Mouse (Mus musculus) forebrain, postnatal 0 days (tissue): Measurements from ENCODE around the gene Bcl7a. TPM values are rescaled to one million over a fixed set of nuclear protein-coding genes. Genes with fewer than 3 reads are reported as not detected.

Experiments used
- ATAC-seq: fragments of 200-750 bp; cut with Nextera tagmentation; 2 replicates; pipeline ENCODE4 v1.8.0; 2017; ENCODE audit warnings: mild to moderate bottlenecking, moderate library complexity
- DNase-seq: peaks from one replicate; pipeline ENCODE4 v3.0.0-alpha.2; 2015
- H3K27ac ChIP-seq: fragments of 300-500 bp; sonication (generic); 2 replicates; pipeline ENCODE4 v1.5.1; 2014; ENCODE audit warnings: low read depth, mild to moderate bottlenecking, antibody characterized with exemption, low read length, moderate library complexity, mixed read lengths
- H3K27me3 ChIP-seq: fragments of 300-500 bp; sonication (generic); 2 replicates; pipeline ENCODE4 v1.6.1; 2014; ENCODE audit warnings: mild to moderate bottlenecking, low read length, mixed read lengths; ENCODE audit not compliant: insufficient read depth
- H3K36me3 ChIP-seq: fragments of 300-500 bp; sonication (generic); 2 replicates; pipeline ENCODE4 v1.6.1; 2014; ENCODE audit warnings: mild to moderate bottlenecking, moderate library complexity; ENCODE audit not compliant: insufficient read depth
- H3K4me1 ChIP-seq: fragments of 300-500 bp; sonication (generic); 2 replicates; pipeline ENCODE4 v1.6.1; 2014; ENCODE audit warnings: antibody characterized with exemption; ENCODE audit not compliant: insufficient read depth
- H3K4me2 ChIP-seq: fragments of 300-500 bp; sonication (generic); 2 replicates; pipeline ENCODE4 v1.6.1; 2014; ENCODE audit warnings: low read depth, mild to moderate bottlenecking, moderate library complexity
- H3K4me3 ChIP-seq: fragments of 300-500 bp; sonication (generic); 2 replicates; pipeline ENCODE4 v1.5.1; 2014; ENCODE audit warnings: low read depth, low read length, mixed read lengths
- H3K9ac ChIP-seq: fragments of 300-500 bp; sonication (generic); 2 replicates; pipeline ENCODE4 v1.6.1; 2014; ENCODE audit warnings: mild to moderate bottlenecking
- H3K9me3 ChIP-seq: fragments of 300-500 bp; sonication (generic); 2 replicates; pipeline ENCODE4 v1.6.1; 2016; ENCODE audit warnings: low read length
- CTCF ChIP-seq: sonication (generic); IDR thresholded peaks from 2 replicates; pipeline ENCODE4 v1.5.1; 2016; ENCODE audit warnings: antibody characterized with exemption, control low read depth, low read depth
- WGBS: fragments of 180-500 bp; shearing (Covaris S2); extraction: QIAGEN DNeasy Blood & Tissue Kit; methylation state at CpG from one replicate; pipeline ENCODE4 v1.1.7; 2014; 5-methylcytosine and 5-hydroxymethylcytosine counted together
- polyA plus RNA-seq: library from polyadenylated mRNA; unstranded; fragments of >200 nt; fragmentation: Nextera tagmentation; extraction: Ambion mirVana; gene quantifications from 2 replicates; pipeline ENCODE4 v1.2.1, GENCODE M21; 2015
- total RNA-seq: library from RNA; depleted of rRNA; stranded (reverse); fragments of >200 nt; gene quantifications from 2 replicates; pipeline ENCODE4 v1.2.3, GENCODE M21; 2014

The Bcl7a gene
- total and polyA plus RNA-seq, 2 experiments from 2014 or later, result 38.3 to 56.0 TPM

DNA sequence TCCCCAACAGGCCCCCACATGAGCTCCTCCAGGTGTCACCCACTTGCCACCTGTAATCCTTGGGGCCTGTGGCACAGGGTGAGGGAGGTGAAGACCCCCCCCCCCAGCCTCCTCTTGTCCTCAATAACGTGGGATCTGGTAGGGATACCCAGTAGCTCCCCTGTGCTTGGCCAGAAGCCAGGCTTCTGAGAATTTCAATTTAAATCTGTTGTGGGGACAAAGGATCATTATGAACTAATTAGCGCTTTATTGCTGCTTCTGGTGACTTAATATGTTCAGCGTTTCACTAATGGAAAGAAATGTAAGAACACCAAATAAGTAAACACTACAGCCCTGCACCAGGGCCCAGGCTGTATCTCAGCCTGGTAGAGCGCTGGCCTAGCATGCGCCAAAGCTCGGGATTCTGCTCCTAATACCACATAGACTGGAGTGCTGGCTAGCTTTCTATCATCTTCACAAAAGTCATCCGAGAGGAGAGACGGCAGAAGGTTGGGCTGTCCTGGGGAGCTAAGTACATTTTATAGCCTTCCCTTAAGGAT, 43.1 kb upstream of the Bcl7a start:
- no peak overlapping the region for H3K9ac ChIP-seq
- 39% methylated on average over 8 of the region's 8 CpGs for WGBS
- peaks cover 15% of the 10 kb centered on the region for H3K4me1 ChIP-seq
- DNase-seq, result no peak
- H3K9me3 ChIP-seq, result no peaks in the 10 kb centered on the region
- no peaks in the 10 kb centered on the region for H3K36me3 ChIP-seq
- no peak overlapping the region for H3K4me3 ChIP-seq
- no peak overlapping the region for H3K4me2 ChIP-seq
- no peak for TF ChIP-seq CTCF
- H3K27me3 ChIP-seq, result no peaks in the 10 kb centered on the region
- ATAC-seq, result no peak
- no peak overlapping the region for H3K27ac ChIP-seq

DNA sequence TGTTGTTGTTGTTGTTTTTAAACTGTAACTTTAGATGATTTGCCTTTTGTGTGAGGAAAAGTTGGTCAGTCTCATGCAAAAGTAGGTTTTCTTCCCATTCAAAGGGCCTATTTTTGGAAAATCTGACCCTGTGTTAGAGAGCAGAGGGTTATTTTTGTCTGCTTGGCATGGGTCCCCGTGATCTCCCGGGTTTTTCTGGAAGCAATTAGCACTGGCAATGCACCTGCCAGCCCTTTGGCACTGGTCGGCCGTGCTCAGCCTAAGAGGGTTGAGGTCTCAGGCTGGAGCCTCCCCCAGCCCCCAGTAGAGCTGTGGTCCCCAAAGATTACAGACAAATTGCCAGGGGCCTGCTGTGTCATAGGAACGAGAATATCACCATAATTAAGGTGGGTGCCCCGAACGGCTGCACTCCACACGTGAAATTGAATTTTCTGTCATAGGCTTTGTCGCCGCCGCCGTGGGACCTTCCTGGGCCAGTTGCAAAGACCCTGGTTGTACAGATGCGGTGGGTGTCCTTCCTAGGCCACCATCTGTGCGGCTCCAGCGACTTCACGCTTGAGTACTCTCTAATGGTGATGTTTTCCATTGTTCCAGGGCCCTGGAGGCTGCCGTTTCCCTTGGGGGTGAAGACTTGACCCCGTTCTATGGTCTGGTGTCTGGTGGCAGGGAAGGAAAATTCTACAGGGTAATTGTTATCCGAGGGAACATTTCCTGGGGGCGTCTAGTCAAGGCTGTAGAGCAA, 41.7 kb upstream of the Bcl7a start:
- Histone ChIP-seq H3K36me3 (no peaks in the 10 kb centered on the region), H3K9ac (no peak overlapping the region), H3K4me1 (peaks cover 15% of the 10 kb centered on the region), H3K4me3 (no peak overlapping the region), H3K4me2 (no peak overlapping the region), H3K27me3 (no peaks in the 10 kb centered on the region), H3K9me3 (no peaks in the 10 kb centered on the region), H3K27ac (no peak overlapping the region)
- TF ChIP-seq CTCF, result no peak
- 21% methylated on average over 20 of the region's 20 CpGs for WGBS
- no peak; the same call in 1 of the 2 replicates for ATAC-seq
- DNase-seq, result no peak

DNA sequence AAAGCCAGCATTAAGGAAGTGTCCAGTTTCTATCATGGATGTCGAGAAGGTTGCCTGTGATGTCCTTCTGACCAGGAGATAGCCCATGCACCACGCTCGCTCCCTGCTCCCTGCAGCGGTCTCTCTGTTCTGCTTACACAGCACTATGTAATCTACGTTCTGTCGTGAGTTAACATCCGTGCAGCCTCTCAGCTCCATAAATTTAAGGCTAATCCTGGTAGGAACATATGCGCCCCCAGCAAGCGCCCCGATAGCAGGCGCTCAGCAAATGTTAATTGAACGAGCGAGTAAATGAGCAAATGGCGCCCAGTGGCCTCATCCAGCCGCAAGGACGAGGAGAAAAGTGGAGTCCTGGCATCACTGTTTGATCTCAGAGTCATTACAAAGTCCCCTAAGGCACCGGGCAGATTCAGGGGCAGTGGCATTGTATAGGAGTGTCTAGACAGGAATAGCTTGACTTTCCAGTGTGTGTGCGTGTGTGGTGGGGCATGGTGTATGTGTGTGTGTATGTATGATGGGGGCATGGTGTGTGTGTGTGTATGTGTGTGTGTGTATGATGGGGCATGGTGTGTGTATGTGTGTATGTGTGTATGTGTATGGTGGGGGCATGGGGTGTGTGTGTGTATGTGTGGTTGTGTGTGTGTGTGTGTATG, 35.9 kb upstream of the Bcl7a start:
- H3K27me3 ChIP-seq, result no peaks in the 10 kb centered on the region
- ATAC-seq (no peak), DNase-seq (no peak)
- H3K36me3 ChIP-seq, result no peaks in the 10 kb centered on the region
- no peak for TF ChIP-seq CTCF
- no peaks in the 10 kb centered on the region for H3K4me1 ChIP-seq
- no peak overlapping the region for H3K9ac ChIP-seq
- H3K9me3 ChIP-seq, result no peaks in the 10 kb centered on the region
- WGBS, result 66% methylated on average over 18 of the region's 18 CpGs
- H3K4me3 ChIP-seq, result no peak overlapping the region
- no peak overlapping the region for H3K27ac ChIP-seq
- no peak overlapping the region for H3K4me2 ChIP-seq

DNA sequence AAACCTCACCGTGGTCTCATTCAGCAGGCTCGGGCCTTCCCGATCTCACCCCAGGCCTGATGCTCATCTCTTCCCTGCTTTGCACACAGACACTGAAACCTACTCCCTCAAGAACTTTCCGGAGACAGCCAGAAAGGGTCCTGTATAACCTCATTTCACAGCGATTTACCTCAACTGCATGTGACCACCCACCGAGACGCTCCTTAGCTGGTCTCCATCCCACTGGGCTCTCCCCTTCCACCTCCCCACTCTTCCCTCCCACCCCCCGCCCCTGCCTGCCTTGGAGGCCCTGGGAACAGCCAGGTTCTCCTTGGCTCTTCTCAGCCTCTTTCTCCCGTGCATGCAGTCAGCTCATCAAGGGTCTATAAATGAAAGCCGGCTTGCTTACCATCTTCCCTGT, 33.8 kb upstream of the Bcl7a start:
- no peaks in the 10 kb centered on the region for H3K4me1 ChIP-seq
- no peak for ATAC-seq
- peak overlapping the region; percentile 71 for H3K27ac ChIP-seq
- TF ChIP-seq CTCF, result no peak
- no peaks in the 10 kb centered on the region for H3K36me3 ChIP-seq
- no peaks in the 10 kb centered on the region for H3K9me3 ChIP-seq
- peak overlapping the region; percentile 8; the same call in 1 of the 2 replicates for H3K4me2 ChIP-seq
- 48% methylated on average over 10 of the region's 10 CpGs for WGBS
- H3K4me3 ChIP-seq, result no peak overlapping the region
- H3K27me3 ChIP-seq, result no peaks in the 10 kb centered on the region
- no peak for DNase-seq
- no peak overlapping the region for H3K9ac ChIP-seq

DNA sequence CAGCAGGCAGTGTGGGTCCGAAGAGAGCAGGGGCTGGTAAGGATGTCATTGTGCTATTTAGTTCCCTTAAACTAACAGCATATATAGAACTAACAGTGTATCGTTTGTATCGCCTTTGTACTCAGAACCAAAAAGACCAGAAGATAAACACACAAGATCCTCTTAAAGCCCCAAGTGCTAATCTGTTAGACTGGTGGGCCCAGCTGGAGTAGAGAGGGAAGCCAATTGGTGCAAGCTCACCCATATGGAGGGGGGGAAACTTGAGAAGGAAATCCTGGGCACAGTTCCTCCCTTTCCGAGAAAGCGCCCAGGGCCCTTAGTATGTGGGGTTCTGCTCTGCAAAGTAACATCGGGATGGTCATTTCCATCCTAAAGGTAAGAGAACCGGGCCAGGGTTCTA, 33.4 kb upstream of the Bcl7a start:
- 48% methylated on average over 7 of the region's 7 CpGs for WGBS
- peak overlapping the region; percentile 71 for H3K27ac ChIP-seq
- no peaks in the 10 kb centered on the region for H3K36me3 ChIP-seq
- no peak for TF ChIP-seq CTCF
- peak; percentile 53 for DNase-seq
- peak overlapping the region; percentile 8; the same call in 1 of the 2 replicates for H3K4me2 ChIP-seq
- no peaks in the 10 kb centered on the region for H3K27me3 ChIP-seq
- H3K9ac ChIP-seq, result no peak overlapping the region
- no peaks in the 10 kb centered on the region for H3K4me1 ChIP-seq
- no peak overlapping the region for H3K4me3 ChIP-seq
- ATAC-seq, result peak; percentile 60
- H3K9me3 ChIP-seq, result no peaks in the 10 kb centered on the region

DNA sequence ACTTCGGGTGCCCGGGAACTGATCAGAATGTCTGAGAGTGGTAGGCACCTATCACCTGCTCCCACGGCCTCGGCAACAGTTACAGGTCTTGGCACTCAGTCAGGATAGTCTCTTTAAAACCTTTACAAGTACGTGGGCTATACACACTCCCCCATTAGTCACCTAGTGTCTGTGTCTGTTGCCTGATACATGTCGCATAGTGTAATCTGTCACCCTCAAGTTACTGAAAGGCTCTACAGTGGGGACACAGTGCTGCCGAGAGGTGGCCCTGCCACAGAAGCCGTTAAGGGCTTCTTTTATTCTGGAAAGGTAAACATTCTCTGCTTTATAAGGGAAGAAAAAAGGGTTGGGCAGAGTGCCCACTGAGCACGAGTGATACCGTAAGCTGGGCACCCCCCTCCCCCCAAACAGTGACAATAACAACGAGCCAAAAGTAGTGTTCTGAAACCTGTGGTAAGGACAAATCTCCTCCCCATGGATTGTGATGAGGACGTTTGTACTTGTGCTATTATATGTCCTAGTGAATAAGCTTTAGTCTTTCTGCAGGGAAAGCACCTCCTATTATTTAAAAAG, 30.5 kb upstream of the Bcl7a start:
- no peaks in the 10 kb centered on the region for H3K9me3 ChIP-seq
- H3K4me3 ChIP-seq, result no peak overlapping the region
- no peak overlapping the region for H3K27ac ChIP-seq
- H3K4me2 ChIP-seq, result no peak overlapping the region
- 34% methylated on average over 12 of the region's 12 CpGs for WGBS
- H3K27me3 ChIP-seq, result no peaks in the 10 kb centered on the region
- H3K36me3 ChIP-seq, result no peaks in the 10 kb centered on the region
- TF ChIP-seq CTCF, result no peak
- no peaks in the 10 kb centered on the region for H3K4me1 ChIP-seq
- ATAC-seq (no peak), DNase-seq (no peak)
- H3K9ac ChIP-seq, result no peak overlapping the region
